Mouse (Mus musculus): ENCODE results near the gene Bhlha15. TPM values are rescaled to one million over a fixed set of nuclear protein-coding genes. Genes with fewer than 3 reads are reported as not detected.

The Bhlha15 gene
- polyA plus RNA-seq, 1 experiment from 2014 or later: 0.05 TPM

GRCm38 (mm10) chr5:144192673-144193072 is 2.6 kb downstream of the Bhlha15 start:
- ATAC-seq (ENCODE audit: insufficient number of reproducible peaks, insufficient read depth, low FRiP score, low TSS enrichment, low read depth): no peak
- Histone ChIP-seq H3K36me3 (peaks cover 11% of the 10 kb centered on the region; the same call in 1 of the 2 replicates), H3K9me3 (no peaks in the 10 kb centered on the region), H3K4me3 (replicated peaks) (no peak overlapping the region), H3K27me3 (no peaks in the 10 kb centered on the region), H3K9ac (replicated peaks) (no peak overlapping the region), H3K4me1 (replicated peaks) (peaks cover 20% of the 10 kb centered on the region), H3K4me2 (no peak overlapping the region), H3K27ac (no peak overlapping the region)
- WGBS: 83% methylated on average over 6 of the region's 6 CpGs

- Histone ChIP-seq H3K27ac (no peak overlapping the region), H3K27me3 (no peaks in the 10 kb centered on the region), H3K9ac (replicated peaks) (no peak overlapping the region), H3K9me3 (no peaks in the 10 kb centered on the region), H3K4me1 (replicated peaks) (peaks cover 19% of the 10 kb centered on the region), H3K4me2 (no peak overlapping the region), H3K36me3 (peaks cover 18% of the 10 kb centered on the region; the same call in 1 of the 2 replicates), H3K4me3 (replicated peaks) (no peak overlapping the region)
- no peak for ATAC-seq (ENCODE audit: insufficient number of reproducible peaks, insufficient read depth, low FRiP score, low TSS enrichment, low read depth)
- 77% methylated on average over 7 of the region's 7 CpGs for WGBS
These were observed 4.3 kb downstream of the Bhlha15 start for GRCm38 (mm10) chr5:144194416-144194815.

- Histone ChIP-seq H3K4me2 (no peak overlapping the region), H3K27me3 (no peaks in the 10 kb centered on the region), H3K9ac (replicated peaks) (no peak overlapping the region), H3K4me1 (replicated peaks) (peaks cover 9% of the 10 kb centered on the region; the same call in 1 of the 2 replicates), H3K27ac (no peak overlapping the region), H3K36me3 (peaks cover 26% of the 10 kb centered on the region; the same call in 1 of the 2 replicates), H3K4me3 (replicated peaks) (no peak overlapping the region), H3K9me3 (no peaks in the 10 kb centered on the region)
- no peak for ATAC-seq (ENCODE audit: insufficient number of reproducible peaks, insufficient read depth, low FRiP score, low TSS enrichment, low read depth)
- 87% methylated on average over 8 of the region's 8 CpGs for WGBS
These were observed 5.5 kb downstream of the Bhlha15 start for GRCm38 (mm10) chr5:144195567-144195966.

- H3K27ac ChIP-seq: no peak overlapping the region
- H3K27me3 ChIP-seq: no peaks in the 10 kb centered on the region
- peaks cover 63% of the 10 kb centered on the region for H3K36me3 ChIP-seq
- H3K4me2 ChIP-seq: no peak overlapping the region
- WGBS: 91% methylated on average over 11 of the region's 11 CpGs
- no peak overlapping the region for H3K4me3 ChIP-seq (replicated peaks)
- ATAC-seq (ENCODE audit: insufficient number of reproducible peaks, insufficient read depth, low FRiP score, low TSS enrichment, low read depth): no peak
- no peak overlapping the region for H3K9ac ChIP-seq (replicated peaks)
- no peaks in the 10 kb centered on the region for H3K4me1 ChIP-seq (replicated peaks)
- H3K9me3 ChIP-seq: peaks cover 7% of the 10 kb centered on the region
These were observed 10.5 kb downstream of the Bhlha15 start for GRCm38 (mm10) chr5:144200616-144201015.

GRCm38 (mm10) chr5:144202430-144202829 is 12.3 kb downstream of the Bhlha15 start:
- Histone ChIP-seq H3K27ac (no peak overlapping the region), H3K4me1 (replicated peaks) (no peaks in the 10 kb centered on the region), H3K4me3 (replicated peaks) (no peak overlapping the region), H3K4me2 (no peak overlapping the region), H3K36me3 (peaks cover 75% of the 10 kb centered on the region), H3K27me3 (no peaks in the 10 kb centered on the region), H3K9ac (replicated peaks) (no peak overlapping the region), H3K9me3 (peaks cover 7% of the 10 kb centered on the region)
- 94% methylated on average over 6 of the region's 6 CpGs for WGBS
- no peak for ATAC-seq (ENCODE audit: insufficient number of reproducible peaks, insufficient read depth, low FRiP score, low TSS enrichment, low read depth)

GRCm38 (mm10) chr5:144203398-144203959 is 13.4 kb downstream of the Bhlha15 start:
- Histone ChIP-seq H3K36me3 (peaks cover 73% of the 10 kb centered on the region), H3K4me3 (replicated peaks) (no peak overlapping the region), H3K27me3 (no peaks in the 10 kb centered on the region), H3K9me3 (peaks cover 7% of the 10 kb centered on the region), H3K4me1 (replicated peaks) (no peaks in the 10 kb centered on the region), H3K4me2 (no peak overlapping the region), H3K9ac (replicated peaks) (no peak overlapping the region), H3K27ac (no peak overlapping the region)
- ATAC-seq (ENCODE audit: insufficient number of reproducible peaks, insufficient read depth, low FRiP score, low TSS enrichment, low read depth): no peak
- WGBS: 91% methylated on average over 10 of the region's 10 CpGs

DNA sequence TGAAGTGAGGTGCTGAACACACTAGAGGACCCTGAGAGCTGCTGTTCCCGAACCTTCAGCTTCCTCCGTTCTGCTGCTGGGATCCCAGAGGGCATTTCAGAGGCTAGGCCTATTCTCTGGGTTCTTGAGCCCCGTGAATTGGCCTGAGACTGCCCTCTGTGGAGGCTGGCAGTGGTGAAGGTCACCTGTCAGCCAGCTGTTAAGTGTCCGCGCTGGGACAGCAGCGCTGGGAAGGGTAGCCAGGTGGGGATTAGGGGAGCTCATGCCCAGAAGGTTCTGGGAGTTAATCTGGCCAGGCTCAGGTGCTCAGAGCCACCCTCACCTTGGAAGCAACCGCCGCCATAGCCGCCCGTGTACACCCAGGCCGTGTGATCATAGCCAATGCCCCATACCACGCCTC is 14.2 kb downstream of the Bhlha15 start:
- H3K36me3 ChIP-seq: peaks cover 70% of the 10 kb centered on the region
- WGBS: 88% methylated on average over 12 of the region's 12 CpGs

GRCm38 (mm10) chr5:144204911-144205310 is 14.8 kb downstream of the Bhlha15 start:
- Histone ChIP-seq H3K4me3 (replicated peaks) (no peak overlapping the region), H3K9me3 (peaks cover 7% of the 10 kb centered on the region), H3K4me2 (no peak overlapping the region), H3K9ac (replicated peaks) (no peak overlapping the region), H3K27me3 (no peaks in the 10 kb centered on the region), H3K36me3 (peaks cover 72% of the 10 kb centered on the region), H3K27ac (no peak overlapping the region), H3K4me1 (replicated peaks) (no peaks in the 10 kb centered on the region)
- no peak for ATAC-seq (ENCODE audit: insufficient number of reproducible peaks, insufficient read depth, low FRiP score, low TSS enrichment, low read depth)
- 83% methylated on average over 10 of the region's 10 CpGs for WGBS

More for the DNA sequence above, 14.2 kb downstream of the Bhlha15 start:
- Histone ChIP-seq H3K4me3 (replicated peaks) (no peak overlapping the region), H3K9me3 (peaks cover 7% of the 10 kb centered on the region), H3K4me2 (no peak overlapping the region), H3K27me3 (no peaks in the 10 kb centered on the region), H3K4me1 (replicated peaks) (no peaks in the 10 kb centered on the region), H3K9ac (replicated peaks) (no peak overlapping the region), H3K27ac (no peak overlapping the region)
- no peak for ATAC-seq (ENCODE audit: insufficient number of reproducible peaks, insufficient read depth, low FRiP score, low TSS enrichment, low read depth)

- H3K4me3 ChIP-seq (replicated peaks): no peak overlapping the region
- no peak overlapping the region for H3K4me2 ChIP-seq
- 97% methylated on average over 15 of the region's 15 CpGs for WGBS
- no peak overlapping the region for H3K9ac ChIP-seq (replicated peaks)
- no peak overlapping the region for H3K27ac ChIP-seq
- no peak for ATAC-seq (ENCODE audit: insufficient number of reproducible peaks, insufficient read depth, low FRiP score, low TSS enrichment, low read depth)
- peaks cover 7% of the 10 kb centered on the region for H3K9me3 ChIP-seq
- peaks cover 72% of the 10 kb centered on the region for H3K36me3 ChIP-seq
- no peaks in the 10 kb centered on the region for H3K27me3 ChIP-seq
- no peaks in the 10 kb centered on the region for H3K4me1 ChIP-seq (replicated peaks)
These were observed 16.0 kb downstream of the Bhlha15 start for GRCm38 (mm10) chr5:144206069-144206468.

- 49% methylated on average over 11 of the region's 11 CpGs for WGBS
These were observed 17.4 kb downstream of the Bhlha15 start for GRCm38 (mm10) chr5:144207478-144207877.

GRCm38 (mm10) chr5:144214453-144214852 is 24.4 kb downstream of the Bhlha15 start:
- no peak for ATAC-seq (ENCODE audit: insufficient number of reproducible peaks, insufficient read depth, low FRiP score, low TSS enrichment, low read depth)
- no peak overlapping the region for H3K27ac ChIP-seq
- peaks cover 50% of the 10 kb centered on the region for H3K36me3 ChIP-seq
- H3K9ac ChIP-seq (replicated peaks): no peak overlapping the region
- WGBS: 30% methylated on average over 7 of the region's 7 CpGs
- H3K27me3 ChIP-seq: no peaks in the 10 kb centered on the region
- H3K4me1 ChIP-seq (replicated peaks): no peaks in the 10 kb centered on the region
- H3K9me3 ChIP-seq: no peaks in the 10 kb centered on the region
- H3K4me3 ChIP-seq (replicated peaks): no peak overlapping the region
- no peak overlapping the region for H3K4me2 ChIP-seq

More at GRCm38 (mm10) chr5:144207478-144207877, 17.4 kb downstream of the Bhlha15 start:
- ATAC-seq (ENCODE audit: insufficient number of reproducible peaks, insufficient read depth, low FRiP score, low TSS enrichment, low read depth): no peak
- no peak overlapping the region for H3K4me3 ChIP-seq (replicated peaks)
- H3K4me1 ChIP-seq (replicated peaks): no peaks in the 10 kb centered on the region
- no peak overlapping the region for H3K4me2 ChIP-seq
- H3K9ac ChIP-seq (replicated peaks): no peak overlapping the region
- H3K27me3 ChIP-seq: no peaks in the 10 kb centered on the region
- H3K9me3 ChIP-seq: peaks cover 3% of the 10 kb centered on the region
- peaks cover 78% of the 10 kb centered on the region for H3K36me3 ChIP-seq
- no peak overlapping the region for H3K27ac ChIP-seq

DNA sequence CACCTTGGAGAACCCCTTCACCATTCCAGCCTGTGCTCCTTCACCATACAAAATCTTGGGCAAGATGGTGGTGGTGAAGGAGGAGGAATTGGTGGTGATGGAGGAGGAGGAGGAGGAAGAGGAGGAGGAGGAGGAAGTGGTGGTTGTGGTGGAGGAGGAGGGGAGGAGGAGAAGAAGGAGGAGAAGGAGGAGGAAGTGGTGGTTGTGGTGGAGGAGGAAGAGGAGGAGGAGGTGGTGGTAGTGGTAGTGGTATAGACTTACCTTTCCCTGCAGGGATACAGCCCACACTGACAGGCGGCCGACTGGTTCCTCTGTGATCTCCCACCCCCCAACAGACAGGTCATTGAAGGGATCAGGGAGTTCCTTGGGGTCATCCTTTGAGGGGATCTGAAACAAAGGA is 25.9 kb downstream of the Bhlha15 start:
- Histone ChIP-seq H3K9ac (replicated peaks) (no peak overlapping the region), H3K36me3 (peaks cover 35% of the 10 kb centered on the region), H3K27ac (no peak overlapping the region), H3K4me1 (replicated peaks) (no peaks in the 10 kb centered on the region), H3K4me3 (replicated peaks) (no peak overlapping the region), H3K27me3 (no peaks in the 10 kb centered on the region), H3K9me3 (no peaks in the 10 kb centered on the region), H3K4me2 (no peak overlapping the region)
- ATAC-seq (ENCODE audit: insufficient number of reproducible peaks, insufficient read depth, low FRiP score, low TSS enrichment, low read depth): no peak
- WGBS: 91% methylated on average over 2 of the region's 2 CpGs
